Mouse (Mus musculus): ENCODE data around the gene Hsf2. TPM values are rescaled to one million over a fixed set of nuclear protein-coding genes. Genes with fewer than 3 reads are reported as not detected.

The Hsf2 gene
- polyA plus RNA-seq, 1 experiment from 2014 or later, result 19.8 TPM

DNA sequence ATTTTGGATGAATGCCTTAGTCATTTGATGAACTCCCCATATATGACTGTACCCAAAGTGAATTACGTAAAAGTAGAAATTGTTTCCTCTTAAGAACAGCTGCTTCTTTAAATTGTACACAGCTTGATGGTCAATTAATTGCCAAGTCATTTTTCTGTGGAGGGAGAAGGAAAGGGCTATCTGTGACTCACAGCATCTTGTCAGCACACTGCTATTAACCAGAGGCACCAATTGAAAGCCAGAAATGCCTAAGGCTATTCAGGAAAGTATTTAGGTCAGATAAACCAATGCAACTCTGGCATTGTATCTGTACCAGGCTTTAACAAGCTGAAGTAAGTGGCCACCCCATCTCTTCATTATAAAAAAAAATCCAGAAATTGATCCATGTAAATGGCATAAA is 67.5 kb downstream of the Hsf2 start:
- Histone ChIP-seq H3K4me3 (ENCODE audit: low read depth, low read length) (no peak overlapping the region), H3K4me1 (replicated peaks; ENCODE audit: control insufficient read depth, insufficient read depth, low read length) (no peaks in the 10 kb centered on the region), H3K36me3 (ENCODE audit: control insufficient read depth, insufficient read depth, low read length) (no peaks in the 10 kb centered on the region), H3K27me3 (replicated peaks; ENCODE audit: control insufficient read depth, insufficient read depth, low read length) (no peaks in the 10 kb centered on the region), H3K27ac (ENCODE audit: low read depth, low read length) (no peak overlapping the region), H3K4me2 (no peak overlapping the region), H3K9me3 (ENCODE audit: control insufficient read depth, low read length) (no peaks in the 10 kb centered on the region), H3K9ac (ENCODE audit: low read depth, low read length) (no peak overlapping the region)
- WGBS, result 82% methylated on average over 1 of the region's 1 CpGs
- ATAC-seq (replicated peaks; ENCODE audit: low FRiP score) (no peak), DNase-seq (ENCODE audit: low spot score) (no peak)

DNA sequence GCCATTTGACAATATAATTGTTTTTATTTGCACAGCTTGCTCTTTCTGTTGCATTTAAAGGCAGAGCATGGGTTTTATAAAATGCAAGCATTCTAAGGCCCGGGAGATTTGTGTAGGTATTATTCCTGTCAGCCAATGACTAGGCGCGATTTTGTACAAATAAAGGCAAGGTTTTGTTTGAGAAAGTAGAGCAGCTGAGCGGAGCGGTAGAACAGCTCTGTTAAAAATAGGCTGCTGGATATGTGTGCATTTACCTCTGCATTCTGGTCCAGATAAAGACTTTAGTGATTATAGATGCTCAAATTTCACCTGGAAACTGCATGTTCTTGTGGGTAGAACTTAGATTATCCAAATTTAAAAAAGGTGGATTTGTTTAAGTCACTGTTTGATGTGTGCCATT is 71.4 kb downstream of the Hsf2 start:
- no peaks in the 10 kb centered on the region for H3K27me3 ChIP-seq (replicated peaks; ENCODE audit: control insufficient read depth, insufficient read depth, low read length)
- no peak overlapping the region for H3K27ac ChIP-seq (ENCODE audit: low read depth, low read length)
- no peaks in the 10 kb centered on the region for H3K4me1 ChIP-seq (replicated peaks; ENCODE audit: control insufficient read depth, insufficient read depth, low read length)
- no peaks in the 10 kb centered on the region for H3K9me3 ChIP-seq (ENCODE audit: control insufficient read depth, low read length)
- H3K4me3 ChIP-seq (ENCODE audit: low read depth, low read length), result no peak overlapping the region
- 80% methylated on average over 5 of the region's 5 CpGs for WGBS
- DNase-seq (ENCODE audit: low spot score), result no peak
- no peak for ATAC-seq (replicated peaks; ENCODE audit: low FRiP score)
- no peak overlapping the region for H3K9ac ChIP-seq (ENCODE audit: low read depth, low read length)
- no peaks in the 10 kb centered on the region for H3K36me3 ChIP-seq (ENCODE audit: control insufficient read depth, insufficient read depth, low read length)
- H3K4me2 ChIP-seq, result no peak overlapping the region

Other genes with a start within 250 kb of the Hsf2 start
- 88.8 and 99.7 TPM in 2 replicates for gene Serinc1, start 46.1 kb downstream of the Hsf2 start, polyA plus RNA-seq (2014; fragmentation: Nextera tagmentation; extraction: Ambion mirVana)
- gene Pkib, start 145.6 kb downstream of the Hsf2 start, polyA plus RNA-seq (2014; fragmentation: Nextera tagmentation; extraction: Ambion mirVana), result 0.48 and 1.2 TPM in 2 replicates